Mouse (Mus musculus) neural tube, embryonic 13.5 days (tissue): Measurements from ENCODE around the gene Zfyve21. TPM values are rescaled to one million over a fixed set of nuclear protein-coding genes. Genes with fewer than 3 reads are reported as not detected.
A peak's percentile ranks its signal among the peaks of the same experiment; 100 is the strongest.

ENCODE experiments used
- ATAC-seq: fragments of 200-750 bp; cut with Nextera tagmentation; 2 replicates; pipeline ENCODE4 v1.8.0; 2017; ENCODE audit warnings: low read depth, mild to moderate bottlenecking, moderate TSS enrichment, moderate library complexity
- H3K27ac ChIP-seq: fragments of 300-500 bp; sonication (generic); replicated peaks from 2 replicates; pipeline ENCODE4 v1.5.1; 2015; ENCODE audit warnings: moderate library complexity, mild to moderate bottlenecking, inconsistent platforms
- H3K27me3 ChIP-seq: fragments of 300-500 bp; sonication (generic); 2 replicates; pipeline ENCODE4 v1.6.1; 2015; ENCODE audit warnings: mild to moderate bottlenecking, inconsistent platforms
- H3K36me3 ChIP-seq: fragments of 300-500 bp; sonication (generic); 2 replicates; pipeline ENCODE4 v1.6.1; 2015; ENCODE audit warnings: mild to moderate bottlenecking, inconsistent platforms
- H3K4me1 ChIP-seq: fragments of 300-500 bp; sonication (generic); replicated peaks from 2 replicates; pipeline ENCODE4 v1.6.1; 2015; ENCODE audit warnings: inconsistent platforms
- H3K4me2 ChIP-seq: fragments of 300-500 bp; sonication (generic); 2 replicates; pipeline ENCODE4 v1.6.1; 2015; ENCODE audit warnings: inconsistent platforms, mild to moderate bottlenecking, moderate library complexity
- H3K4me3 ChIP-seq: fragments of 300-500 bp; sonication (generic); 2 replicates; pipeline ENCODE4 v1.5.1; 2015; ENCODE audit warnings: mild to moderate bottlenecking, inconsistent platforms
- H3K9ac ChIP-seq: fragments of 300-500 bp; sonication (generic); 2 replicates; pipeline ENCODE4 v1.6.1; 2015; ENCODE audit warnings: moderate library complexity, mild to moderate bottlenecking, inconsistent platforms
- H3K9me3 ChIP-seq: fragments of 300-500 bp; sonication (generic); 2 replicates; pipeline ENCODE4 v1.6.1; 2016; ENCODE audit warnings: inconsistent platforms
- WGBS: fragments of 180-500 bp; shearing (Covaris S2); methylation state at CpG from one replicate; pipeline ENCODE4 v1.1.7; 2015; 5-methylcytosine and 5-hydroxymethylcytosine counted together
- polyA plus RNA-seq: library from polyadenylated mRNA; unstranded; fragments of >200 nt; fragmentation: Nextera tagmentation; extraction: Ambion mirVana; gene quantifications from 2 replicates; pipeline ENCODE4 v1.2.1, GENCODE M21; 2015

Zfyve21 gene
- polyA plus RNA-seq, 1 experiment from 2014 or later = 41.4 TPM

DNA sequence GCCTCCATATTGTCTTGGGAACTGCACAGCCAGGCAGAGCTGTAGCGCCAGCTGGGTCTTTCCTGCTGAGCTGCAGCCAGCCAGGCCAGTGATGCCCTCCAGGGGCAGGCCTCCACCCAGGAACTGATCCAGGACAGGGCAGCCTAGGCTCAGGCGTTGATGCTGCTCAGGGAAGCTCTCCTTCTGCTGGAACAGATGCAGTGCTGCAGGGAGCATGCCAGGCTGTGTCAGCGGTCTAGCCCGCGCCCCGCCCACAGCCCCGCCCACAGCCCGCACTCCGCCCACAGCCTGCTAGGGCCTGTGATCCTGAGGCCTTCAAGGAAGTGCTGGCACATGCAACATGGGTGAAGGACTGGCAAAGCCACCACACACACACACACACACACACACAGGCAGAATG, 4.2 kb upstream of the Zfyve21 start:
- ATAC-seq = no peak
- Histone ChIP-seq H3K27me3 (no peaks in the 10 kb centered on the region), H3K4me1 (peaks cover 31% of the 10 kb centered on the region), H3K36me3 (peaks cover 43% of the 10 kb centered on the region), H3K4me3 (no peak overlapping the region), H3K4me2 (no peak overlapping the region), H3K9ac (peak overlapping the region; percentile 45; the same call in 1 of the 2 replicates), H3K9me3 (no peaks in the 10 kb centered on the region), H3K27ac (peak overlapping the region; percentile 75)
- 1% methylated on average over 9 of the region's 9 CpGs for WGBS

DNA sequence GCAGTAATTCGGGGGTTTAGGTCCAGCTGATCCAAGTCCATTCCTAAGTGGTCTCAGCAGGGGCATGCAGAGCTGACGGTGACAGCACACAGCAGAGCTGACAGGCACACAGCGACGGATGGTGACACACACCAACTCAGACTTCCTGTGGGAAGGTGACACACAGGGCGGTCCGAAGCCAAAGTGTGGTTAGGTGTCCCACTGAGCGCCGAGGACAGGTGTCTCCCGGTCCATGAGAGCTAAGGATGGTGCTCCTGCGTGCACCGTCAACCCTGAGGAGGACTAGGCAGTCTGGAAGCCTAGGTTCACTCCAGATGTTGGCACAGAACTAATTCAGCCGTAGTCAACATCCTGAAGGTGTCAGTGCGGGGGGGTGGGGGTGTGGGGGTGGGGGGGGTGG, 1.9 kb upstream of the Zfyve21 start:
- H3K36me3 ChIP-seq = peaks cover 21% of the 10 kb centered on the region
- no peak overlapping the region for H3K4me3 ChIP-seq
- WGBS = 87% methylated on average over 13 of the region's 13 CpGs
- ATAC-seq = no peak
- H3K27me3 ChIP-seq = no peaks in the 10 kb centered on the region
- H3K4me1 ChIP-seq = peaks cover 51% of the 10 kb centered on the region
- H3K9me3 ChIP-seq = no peaks in the 10 kb centered on the region
- no peak overlapping the region for H3K9ac ChIP-seq
- H3K27ac ChIP-seq = no peak overlapping the region
- no peak overlapping the region for H3K4me2 ChIP-seq

DNA sequence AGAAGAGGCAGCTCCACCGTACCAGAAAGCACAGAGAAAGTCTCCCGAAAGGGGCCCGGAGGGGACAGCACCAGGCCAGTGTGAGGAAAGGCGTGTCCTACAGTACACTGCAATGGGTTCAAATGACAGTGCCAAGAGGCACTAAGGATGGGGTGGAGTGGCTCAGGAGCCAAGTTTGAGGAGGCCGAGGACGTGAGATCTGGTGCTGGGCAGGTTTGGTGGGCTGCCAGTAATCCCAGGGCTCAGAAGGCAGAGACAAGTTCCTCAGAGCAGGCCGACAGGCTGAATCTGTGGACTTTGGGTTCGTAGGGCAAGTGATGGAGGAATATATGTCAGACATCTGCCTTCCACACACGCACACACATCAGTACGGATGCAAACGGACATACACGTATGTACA, 1.4 kb upstream of the Zfyve21 start:
- Histone ChIP-seq H3K36me3 (peaks cover 17% of the 10 kb centered on the region), H3K4me1 (peaks cover 53% of the 10 kb centered on the region), H3K4me2 (peak overlapping the region; percentile 80), H3K27ac (no peak overlapping the region), H3K9ac (peak overlapping the region; percentile 63; the same call in 1 of the 2 replicates), H3K4me3 (peak overlapping the region; percentile 78), H3K9me3 (no peaks in the 10 kb centered on the region), H3K27me3 (no peaks in the 10 kb centered on the region)
- 77% methylated on average over 12 of the region's 12 CpGs for WGBS
- no peak for ATAC-seq

DNA sequence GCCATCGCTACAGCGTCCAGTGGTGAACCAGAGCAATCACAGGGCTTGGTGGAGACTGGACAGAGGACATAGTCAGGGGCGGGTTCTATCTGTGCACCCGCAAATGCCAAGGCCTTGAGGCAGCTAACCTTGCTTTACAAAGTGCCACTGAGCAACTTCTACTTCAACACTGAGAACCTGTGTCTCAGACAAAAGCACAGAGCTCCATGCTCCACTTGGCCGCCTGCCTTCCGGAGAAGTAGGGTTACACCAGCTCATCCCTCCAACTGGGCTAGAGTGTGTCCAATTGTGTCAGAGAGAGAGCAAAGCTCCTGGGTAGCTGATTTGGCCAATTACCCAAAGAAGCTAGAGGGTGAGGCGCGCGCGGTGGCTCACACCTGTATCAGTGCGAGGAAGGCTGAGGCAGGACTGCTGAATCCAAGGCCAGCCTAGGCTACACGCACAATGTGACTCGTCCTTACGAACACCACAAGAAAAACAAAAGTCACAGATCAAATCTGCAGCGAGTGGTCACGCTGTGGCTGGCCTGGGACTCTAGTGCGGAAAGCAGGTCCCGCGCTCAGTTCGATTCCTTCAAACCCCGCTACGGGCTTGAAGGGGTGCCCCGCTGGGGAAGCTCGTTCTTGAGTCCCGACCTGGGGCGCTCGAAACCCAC, 732 bp upstream of the Zfyve21 start:
- H3K36me3 ChIP-seq = peaks cover 11% of the 10 kb centered on the region
- ATAC-seq = no peak
- H3K4me3 ChIP-seq = peak overlapping the region; percentile 78
- H3K9ac ChIP-seq = peak overlapping the region; percentile 63
- no peak overlapping the region for H3K27ac ChIP-seq
- peaks cover 53% of the 10 kb centered on the region for H3K4me1 ChIP-seq
- no peaks in the 10 kb centered on the region for H3K9me3 ChIP-seq
- no peaks in the 10 kb centered on the region for H3K27me3 ChIP-seq
- peak overlapping the region; percentile 80 for H3K4me2 ChIP-seq
- WGBS = 4% methylated on average over 27 of the region's 27 CpGs

DNA sequence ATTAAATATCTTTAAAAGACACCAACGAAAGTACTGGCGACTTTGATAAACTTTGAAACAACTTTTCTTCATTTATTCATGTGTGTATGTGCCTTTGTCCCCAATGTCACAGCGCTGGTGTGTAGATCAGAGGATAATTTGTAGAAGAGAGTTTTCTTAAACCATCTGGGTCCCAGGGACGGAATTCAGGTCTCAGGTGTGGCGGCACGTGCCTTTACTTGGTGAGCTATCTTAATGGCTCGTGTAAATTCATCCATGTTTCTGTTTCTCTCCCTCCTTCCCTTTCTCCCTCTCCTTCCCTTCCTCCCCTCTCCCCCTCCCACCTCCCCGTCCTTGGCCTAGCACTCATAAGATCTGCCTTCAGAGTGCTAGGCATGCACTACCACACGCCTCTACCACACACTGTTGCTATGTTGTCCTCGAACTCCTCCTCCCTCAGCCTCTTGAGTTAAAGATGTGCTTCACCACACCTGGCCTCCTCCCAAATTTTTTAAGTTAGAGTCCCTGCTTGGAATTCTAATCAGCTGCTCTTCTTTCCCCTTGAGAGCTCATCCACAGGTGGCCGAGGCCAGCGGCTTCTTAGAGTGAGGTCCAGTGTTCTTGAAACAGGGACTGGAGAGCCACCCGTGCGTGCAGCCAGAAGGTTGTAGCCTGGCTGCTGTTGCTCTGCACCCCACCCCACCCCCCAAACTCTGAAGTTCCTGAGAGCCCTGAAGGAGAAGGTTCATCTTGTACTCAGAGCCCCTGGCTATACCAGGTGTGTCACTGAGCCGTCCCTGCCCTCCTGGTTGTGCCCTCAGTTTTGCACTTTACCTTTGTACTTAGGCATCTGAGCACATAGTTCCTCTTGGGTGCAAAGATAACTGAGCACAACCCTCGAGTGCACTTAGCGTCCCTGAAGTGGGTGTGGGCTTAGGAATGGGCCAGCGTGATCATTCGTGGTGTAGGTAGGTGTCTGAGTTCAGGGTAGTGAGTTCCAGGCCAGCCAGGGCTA, 1.1 kb downstream of the Zfyve21 start:
- peak overlapping the region; percentile 78 for H3K4me3 ChIP-seq
- ATAC-seq = no peak
- H3K4me1 ChIP-seq = peaks cover 40% of the 10 kb centered on the region
- H3K9ac ChIP-seq = peak overlapping the region; percentile 81
- H3K27ac ChIP-seq = 0 out of 2 replicates have a peak overlapping the region, but pooled peaks have one; percentile 85
- H3K27me3 ChIP-seq = no peaks in the 10 kb centered on the region
- H3K36me3 ChIP-seq = no peaks in the 10 kb centered on the region
- WGBS = 33% methylated on average over 19 of the region's 19 CpGs
- H3K9me3 ChIP-seq = no peaks in the 10 kb centered on the region
- H3K4me2 ChIP-seq = peak overlapping the region; percentile 87

DNA sequence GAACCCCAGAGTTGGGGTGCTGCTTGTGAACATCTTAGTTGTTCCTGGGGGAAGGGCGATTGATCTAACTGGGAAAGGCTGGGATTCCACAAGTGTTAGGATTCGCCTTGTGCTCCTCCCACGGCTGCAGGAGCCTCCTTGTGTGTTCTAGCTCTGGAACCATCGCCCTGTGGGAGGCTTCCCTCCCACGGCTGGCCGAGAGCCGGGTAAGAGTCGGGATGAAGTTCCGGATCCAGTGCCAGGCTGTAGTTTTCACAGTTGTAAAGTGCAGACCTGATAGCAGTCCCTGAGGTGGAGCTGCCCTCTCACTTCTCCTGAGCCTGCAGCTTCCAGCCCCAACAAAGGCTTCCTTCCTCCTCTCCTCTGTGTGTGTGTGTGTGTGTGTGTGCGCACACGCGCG, 2.6 kb downstream of the Zfyve21 start:
- Histone ChIP-seq H3K27ac (no peak overlapping the region), H3K9me3 (no peaks in the 10 kb centered on the region), H3K4me2 (peak overlapping the region; percentile 87), H3K4me3 (no peak overlapping the region), H3K4me1 (peaks cover 38% of the 10 kb centered on the region), H3K36me3 (no peaks in the 10 kb centered on the region), H3K9ac (no peak overlapping the region; the same call in 1 of the 2 replicates), H3K27me3 (no peaks in the 10 kb centered on the region)
- ATAC-seq = no peak
- WGBS = 63% methylated on average over 13 of the region's 13 CpGs

DNA sequence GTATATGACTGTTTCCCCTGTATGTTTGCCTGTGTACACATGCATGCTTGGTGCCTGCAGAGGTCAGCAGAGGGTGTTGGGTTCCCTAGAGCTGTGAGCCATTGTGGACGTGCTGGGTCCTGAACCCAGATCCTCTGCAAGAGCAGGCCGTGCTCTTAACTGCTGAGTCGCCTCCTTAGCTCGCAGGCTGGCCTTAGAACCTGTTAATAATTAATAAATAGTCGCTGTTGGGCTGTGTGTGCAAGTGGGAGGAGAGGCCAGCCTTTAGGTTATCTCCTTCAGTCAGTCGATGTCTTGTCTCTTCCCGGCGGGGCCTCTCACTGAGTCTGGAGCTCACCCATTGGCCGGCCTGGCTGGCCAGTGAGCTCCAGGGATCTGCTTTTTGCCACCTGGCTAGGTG, 3.0 kb downstream of the Zfyve21 start:
- Histone ChIP-seq H3K4me1 (peaks cover 38% of the 10 kb centered on the region), H3K4me2 (peak overlapping the region; percentile 87; the same call in 1 of the 2 replicates), H3K27ac (no peak overlapping the region), H3K9me3 (no peaks in the 10 kb centered on the region), H3K36me3 (no peaks in the 10 kb centered on the region), H3K4me3 (no peak overlapping the region), H3K27me3 (no peaks in the 10 kb centered on the region), H3K9ac (no peak overlapping the region)
- WGBS = 66% methylated on average over 9 of the region's 9 CpGs
- ATAC-seq = no peak

DNA sequence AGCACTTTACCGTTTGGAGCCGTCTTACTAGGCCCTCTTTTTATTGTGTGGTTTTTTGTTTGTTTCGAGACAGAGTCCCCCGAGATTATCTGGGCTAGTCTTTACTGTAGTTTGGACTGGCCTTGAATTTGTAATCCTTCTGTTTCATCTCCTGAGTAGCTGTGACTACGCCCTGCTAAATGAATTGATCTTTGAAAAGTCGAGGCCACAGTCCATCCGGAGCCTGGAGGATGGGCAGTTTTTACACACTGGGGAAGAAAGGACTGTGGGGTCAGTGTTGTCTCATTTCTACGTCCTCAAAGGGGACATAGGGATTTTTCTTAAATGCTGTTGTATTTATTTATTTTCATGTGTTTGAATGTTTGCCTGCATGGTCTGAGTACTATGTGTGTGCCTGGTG, 4.0 kb downstream of the Zfyve21 start:
- 89% methylated on average over 8 of the region's 8 CpGs for WGBS
- no peak overlapping the region for H3K9ac ChIP-seq
- no peak for ATAC-seq

DNA sequence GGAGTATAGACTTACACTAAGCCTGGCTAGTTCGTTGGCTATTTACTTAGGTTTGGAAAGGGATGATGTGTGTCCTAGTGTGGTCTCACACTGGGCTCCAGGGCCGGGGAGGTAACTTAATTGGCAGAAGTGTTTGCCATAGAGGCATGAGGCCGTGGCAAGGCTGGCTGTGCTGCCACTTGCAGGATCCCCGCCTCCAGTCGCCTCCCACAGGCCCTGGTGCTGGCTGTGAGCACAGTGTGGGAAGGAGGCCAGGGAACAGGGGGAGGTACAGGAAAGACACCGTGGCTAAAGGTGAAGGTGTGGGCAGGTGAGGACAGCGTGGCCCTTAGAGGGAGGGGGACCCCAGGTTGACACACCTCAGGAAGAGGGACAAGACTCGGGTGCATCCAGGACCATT, 6.0 kb downstream of the Zfyve21 start:
- 75% methylated on average over 8 of the region's 8 CpGs for WGBS
- no peaks in the 10 kb centered on the region for H3K27me3 ChIP-seq
- H3K36me3 ChIP-seq = peaks cover 20% of the 10 kb centered on the region
- no peak overlapping the region for H3K4me2 ChIP-seq
- ATAC-seq = no peak
- no peak overlapping the region for H3K27ac ChIP-seq
- peaks cover 21% of the 10 kb centered on the region for H3K4me1 ChIP-seq
- no peaks in the 10 kb centered on the region for H3K9me3 ChIP-seq
- H3K9ac ChIP-seq = no peak overlapping the region
- no peak overlapping the region for H3K4me3 ChIP-seq

More for the DNA sequence above, 4.0 kb downstream of the Zfyve21 start:
- Histone ChIP-seq H3K36me3 (peaks cover under 1% of the 10 kb centered on the region; the same call in 1 of the 2 replicates), H3K27ac (no peak overlapping the region), H3K4me1 (peaks cover 32% of the 10 kb centered on the region), H3K4me3 (no peak overlapping the region), H3K9me3 (no peaks in the 10 kb centered on the region), H3K27me3 (no peaks in the 10 kb centered on the region), H3K4me2 (no peak overlapping the region)

DNA sequence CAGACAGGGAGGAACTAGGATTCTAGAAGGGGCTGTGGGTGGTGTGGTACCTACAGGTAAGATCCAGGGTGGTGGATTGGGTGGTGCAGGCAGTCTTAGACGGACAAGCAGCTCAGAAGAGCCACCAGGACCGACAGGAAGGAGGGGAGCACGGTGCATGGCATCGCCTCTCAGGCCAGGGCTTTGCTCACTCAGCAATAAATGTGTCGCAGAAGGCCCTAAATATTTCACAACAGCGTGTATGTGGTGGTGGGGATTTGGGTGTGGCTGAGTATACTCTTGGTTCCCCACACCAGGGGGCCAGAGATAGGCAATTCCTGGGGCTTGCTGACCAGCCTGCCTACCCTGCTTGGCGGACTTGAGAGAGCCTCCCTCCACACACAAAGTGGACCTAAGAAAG, 6.7 kb downstream of the Zfyve21 start:
- Histone ChIP-seq H3K27ac (no peak overlapping the region), H3K4me1 (peaks cover 13% of the 10 kb centered on the region), H3K4me3 (no peak overlapping the region), H3K27me3 (no peaks in the 10 kb centered on the region), H3K9me3 (no peaks in the 10 kb centered on the region), H3K4me2 (no peak overlapping the region), H3K9ac (no peak overlapping the region), H3K36me3 (peaks cover 27% of the 10 kb centered on the region)
- WGBS = 83% methylated on average over 7 of the region's 7 CpGs
- no peak for ATAC-seq

DNA sequence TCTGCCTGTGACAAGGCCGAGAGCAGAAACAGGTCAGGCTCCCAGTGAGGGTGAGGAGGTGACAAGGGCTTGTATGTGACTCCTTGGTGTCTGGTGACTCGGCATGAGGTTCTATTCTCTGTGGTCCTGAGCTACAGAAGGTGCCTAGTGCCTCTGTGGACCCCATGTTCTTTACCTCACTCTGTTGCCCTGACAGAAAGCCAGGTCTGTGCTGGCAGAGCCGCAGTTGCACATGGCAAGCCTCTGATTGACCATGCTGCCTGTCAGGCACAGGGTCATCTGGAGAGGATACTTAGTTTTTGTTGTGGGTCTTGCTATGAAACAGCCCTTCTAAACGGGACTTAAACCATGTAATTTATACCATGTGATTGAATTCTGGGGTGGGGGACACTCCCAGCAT, 8.0 kb downstream of the Zfyve21 start:
- Histone ChIP-seq H3K4me2 (no peak overlapping the region), H3K27ac (no peak overlapping the region), H3K9ac (peak overlapping the region; percentile 43; the same call in 1 of the 2 replicates), H3K27me3 (no peaks in the 10 kb centered on the region), H3K4me1 (0 out of 2 replicates have a peak, but pooled peaks cover 2% of the 10 kb centered on the region), H3K4me3 (no peak overlapping the region), H3K9me3 (no peaks in the 10 kb centered on the region), H3K36me3 (peaks cover 40% of the 10 kb centered on the region)
- 73% methylated on average over 4 of the region's 4 CpGs for WGBS
- ATAC-seq = no peak

DNA sequence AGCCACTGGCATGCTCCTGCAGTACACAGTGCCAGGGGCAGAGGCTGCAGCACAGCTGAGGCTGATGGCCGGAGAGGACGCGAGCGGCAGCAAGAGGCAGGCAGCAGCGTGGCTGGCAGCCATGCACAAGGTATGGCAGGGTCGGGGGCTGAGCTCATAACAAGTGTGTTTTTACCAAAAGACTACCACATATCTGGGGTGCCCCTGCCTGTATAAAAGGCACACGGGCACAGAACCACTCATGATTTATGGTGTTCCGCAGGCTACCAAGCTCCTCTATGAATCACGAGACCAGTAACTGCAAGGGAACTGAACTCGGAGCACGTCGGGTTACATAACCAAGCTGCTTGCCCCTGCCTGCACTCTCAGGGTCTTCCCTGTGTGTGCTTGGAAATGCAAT, 13.6 kb downstream of the Zfyve21 start:
- Histone ChIP-seq H3K36me3 (peaks cover 95% of the 10 kb centered on the region), H3K27me3 (no peaks in the 10 kb centered on the region), H3K27ac (no peak overlapping the region), H3K9me3 (no peaks in the 10 kb centered on the region), H3K4me1 (0 out of 2 replicates have a peak, but pooled peaks cover 4% of the 10 kb centered on the region), H3K4me3 (no peak overlapping the region), H3K4me2 (no peak overlapping the region), H3K9ac (no peak overlapping the region)
- WGBS = 90% methylated on average over 12 of the region's 12 CpGs
- ATAC-seq = no peak
